Mouse (Mus musculus) heart, embryonic 14.5 days (tissue): ENCODE results near the gene Taf6l. TPM values are rescaled to one million over a fixed set of nuclear protein-coding genes. Genes with fewer than 3 reads are reported as not detected.

ENCODE experiments used
- ATAC-seq: fragments of 200-750 bp; cut with Nextera tagmentation; 2 replicates; pipeline ENCODE4 v1.8.0; 2017; ENCODE audit warnings: low read depth, moderate TSS enrichment; ENCODE audit not compliant: insufficient number of reproducible peaks, insufficient read depth, low FRiP score
- H3K27ac ChIP-seq, 2 experiments: fragments of 200-500 bp in 1 of 2; fragments of 300-500 bp in 1 of 2; sonication (generic) in 1 of 2; replicated peaks in 1 of 2; 2 replicates each; pipeline ENCODE4 v1.5.1; 2012 to 2014; ENCODE audit warnings: low read depth in 2 of 2, low read length in 2 of 2, control low read depth in 1 of 2, mild to moderate bottlenecking in 1 of 2, mixed read lengths in 1 of 2; ENCODE audit not compliant: control insufficient read depth in 1 of 2, insufficient read depth in 1 of 2
- H3K27me3 ChIP-seq: fragments of 300-500 bp; sonication (generic); 2 replicates; pipeline ENCODE4 v1.6.1; 2014; ENCODE audit warnings: mild to moderate bottlenecking, low read length, control low read depth; ENCODE audit not compliant: control insufficient read depth, insufficient read depth
- H3K36me3 ChIP-seq: fragments of 300-500 bp; sonication (generic); 2 replicates; pipeline ENCODE4 v1.6.1; 2014; ENCODE audit warnings: mild to moderate bottlenecking, control low read depth, low read length, mixed read lengths; ENCODE audit not compliant: control insufficient read depth, insufficient read depth
- H3K4me1 ChIP-seq, 2 experiments: fragments of 200-500 bp in 1 of 2; fragments of 300-500 bp in 1 of 2; sonication (generic) in 1 of 2; 2 replicates each; pipeline ENCODE4 v1.6.1; 2012 to 2014; ENCODE audit warnings: low read length in 2 of 2, control low read depth in 1 of 2, mixed read lengths in 1 of 2; ENCODE audit not compliant: control insufficient read depth in 2 of 2, insufficient read depth in 2 of 2
- H3K4me2 ChIP-seq: fragments of 300-500 bp; sonication (generic); 2 replicates; pipeline ENCODE4 v1.6.1; 2014; ENCODE audit warnings: mild to moderate bottlenecking, low read length
- H3K4me3 ChIP-seq, 2 experiments: fragments of 200-500 bp in 1 of 2; fragments of 300-500 bp in 1 of 2; sonication (generic) in 1 of 2; 2 replicates each; pipeline ENCODE4 v1.5.1; 2012 to 2014; ENCODE audit warnings: low read length in 2 of 2, mild to moderate bottlenecking in 2 of 2, control low read depth in 1 of 2, low read depth in 1 of 2, moderate library complexity in 1 of 2; ENCODE audit not compliant: control insufficient read depth in 1 of 2, insufficient read depth in 1 of 2
- H3K9ac ChIP-seq: fragments of 300-500 bp; sonication (generic); 2 replicates; pipeline ENCODE4 v1.6.1; 2014; ENCODE audit warnings: mild to moderate bottlenecking, low read length
- H3K9me3 ChIP-seq: fragments of 300-500 bp; sonication (generic); 2 replicates; pipeline ENCODE4 v1.6.1; 2016; ENCODE audit warnings: low read length, control low read depth; ENCODE audit not compliant: control insufficient read depth
- WGBS: fragments of 180-500 bp; shearing (Covaris S2); extraction: QIAGEN DNeasy Blood & Tissue Kit; methylation state at CpG from one replicate; pipeline ENCODE4 v1.1.7; 2014; 5-methylcytosine and 5-hydroxymethylcytosine counted together
- polyA plus RNA-seq: library from polyadenylated mRNA; unstranded; fragments of >200 nt; fragmentation: Nextera tagmentation; extraction: Ambion mirVana; gene quantifications from 2 replicates; pipeline ENCODE4 v1.2.1, GENCODE M21; 2014

The Taf6l gene
- polyA plus RNA-seq, 1 experiment from 2014 or later, result 10.9 TPM

DNA sequence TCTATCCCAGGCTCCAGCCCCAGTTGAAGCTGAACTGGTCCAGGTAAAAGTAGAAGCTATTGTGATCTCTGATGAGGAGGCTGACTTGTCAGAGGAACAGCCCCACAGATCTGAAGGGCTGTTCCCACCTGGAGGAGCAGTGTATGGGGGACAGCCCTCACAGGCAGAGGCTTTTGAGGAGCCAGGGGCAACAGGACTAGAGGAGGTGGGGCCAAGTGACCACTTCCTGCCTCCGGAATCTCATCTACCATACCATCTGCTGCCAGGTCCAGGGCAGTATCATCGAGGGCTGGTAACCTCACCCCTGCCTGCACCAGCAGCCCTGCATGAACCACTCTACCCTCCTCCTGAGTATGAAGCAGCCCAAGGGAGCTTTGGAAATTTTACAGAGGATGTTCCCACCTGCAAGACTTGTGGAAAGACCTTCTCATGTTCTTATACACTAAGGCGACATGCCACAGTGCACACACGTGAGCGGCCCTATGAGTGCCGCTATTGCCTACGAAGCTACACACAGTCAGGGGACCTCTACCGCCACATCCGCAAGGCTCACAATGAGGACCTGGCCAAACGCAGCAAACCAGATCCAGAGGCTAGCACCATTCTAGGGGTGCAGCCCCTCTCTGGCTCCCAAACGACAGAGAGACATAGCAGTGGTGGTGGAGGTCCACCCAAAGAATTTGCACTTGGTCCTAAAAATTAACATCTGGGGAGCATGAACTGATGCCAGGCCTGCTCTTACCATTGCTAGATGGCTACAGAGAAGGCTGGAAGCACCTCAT is 17.9 kb upstream of the Taf6l start:
- Histone ChIP-seq H3K4me3 (no peak overlapping the region), H3K9ac (no peak overlapping the region), H3K9me3 (no peaks in the 10 kb centered on the region), H3K27ac (no peak overlapping the region), H3K36me3 (peaks cover 48% of the 10 kb centered on the region), H3K4me1 (peaks cover 5 to 8% of the 10 kb centered on the region in 2 experiments), H3K27me3 (no peaks in the 10 kb centered on the region), H3K4me2 (no peak overlapping the region)
- no peak for ATAC-seq
- WGBS, result 86% methylated on average over 11 of the region's 11 CpGs

DNA sequence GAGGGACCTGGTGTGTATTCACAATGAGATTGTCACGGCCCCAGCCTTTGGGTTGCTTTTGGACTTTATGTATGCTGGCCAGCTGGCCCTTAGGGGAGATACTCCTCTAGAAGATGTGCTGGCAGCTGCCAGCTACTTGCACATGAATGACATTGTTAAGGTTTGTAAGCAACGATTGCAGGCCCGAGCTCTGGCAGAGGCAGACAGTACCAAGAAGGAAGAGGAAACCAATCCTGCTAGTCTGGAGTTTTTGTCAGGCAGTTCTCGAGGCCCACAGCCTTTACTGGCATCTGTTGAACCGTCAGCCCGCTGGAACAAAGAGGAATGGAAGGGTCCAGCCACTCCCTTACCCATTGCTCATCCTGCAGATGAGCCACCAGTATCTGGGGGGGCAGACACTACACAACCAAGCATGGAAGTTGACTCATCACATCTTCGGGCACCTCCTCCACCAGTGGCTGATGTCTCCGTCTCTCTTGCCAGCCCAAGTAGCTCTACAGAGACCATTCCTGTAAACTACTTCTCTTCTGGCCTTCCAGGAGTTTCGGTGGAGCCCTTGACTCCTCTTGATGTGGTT is 17.1 kb upstream of the Taf6l start:
- peaks cover 5 to 8% of the 10 kb centered on the region in 2 experiments for H3K4me1 ChIP-seq
- ATAC-seq, result no peak
- H3K4me2 ChIP-seq, result peak overlapping the region; percentile 56
- H3K36me3 ChIP-seq, result peaks cover 40% of the 10 kb centered on the region
- no peak overlapping the region for H3K9ac ChIP-seq
- H3K4me3 ChIP-seq, result peak overlapping the region in 1 of 2 experiments; percentile 46; a peak in 2 of 4 replicates
- 84% methylated on average over 9 of the region's 9 CpGs for WGBS
- H3K9me3 ChIP-seq, result no peaks in the 10 kb centered on the region
- H3K27me3 ChIP-seq, result no peaks in the 10 kb centered on the region
- no peak overlapping the region for H3K27ac ChIP-seq

DNA sequence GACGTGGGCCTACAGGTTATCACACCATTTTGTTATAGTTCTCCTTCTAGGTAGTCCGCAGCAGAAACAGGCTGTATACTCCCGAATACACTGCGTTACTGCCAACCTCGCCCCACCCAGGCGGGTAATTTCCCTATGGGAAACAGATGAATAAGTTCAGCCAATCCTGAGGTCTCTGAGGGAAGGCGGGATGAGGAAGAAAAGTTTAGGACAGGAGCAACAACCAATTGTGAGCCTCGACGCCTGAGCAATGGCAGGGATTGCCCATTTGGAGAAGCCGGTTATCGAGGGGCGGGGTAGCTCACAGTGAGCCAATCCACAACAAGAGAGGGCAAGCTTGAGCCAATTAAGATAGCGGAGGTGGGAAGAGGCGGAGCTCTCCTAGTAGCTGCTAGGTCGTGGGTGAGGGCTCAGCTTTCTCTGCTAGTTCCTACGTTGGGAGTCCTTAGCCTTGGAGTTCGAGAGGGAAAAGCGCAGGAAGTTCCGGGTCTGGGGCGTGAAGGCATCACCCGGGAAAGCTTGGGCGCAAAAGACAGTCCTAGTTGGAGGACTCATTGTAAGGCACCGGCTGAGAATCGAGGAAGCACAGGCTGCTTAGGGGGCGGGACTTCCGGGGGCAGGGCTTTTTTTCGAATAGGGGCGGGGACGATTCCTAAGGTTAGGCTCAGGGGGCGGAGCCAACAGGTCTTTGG is 16.1 kb upstream of the Taf6l start, which contains the start of gene Zbtb3:
TSS of gene Zbtb3 (plus strand) at position 426 of the 692 bp plus-strand sequence.
- peak; percentile 97 for ATAC-seq
- H3K27me3 ChIP-seq, result no peaks in the 10 kb centered on the region
- H3K9ac ChIP-seq, result peak within 1 kb of the TSS; percentile 68
- under 1% methylated on average over 30 of the region's 30 CpGs for WGBS
- peak within 1 kb of the TSS; percentile 90 for H3K4me2 ChIP-seq
- peak within 1 kb of the TSS; percentile 46 to 97 for H3K4me3 ChIP-seq
- peaks cover 8 to 12% of the 10 kb centered on the region in 2 experiments for H3K4me1 ChIP-seq
- H3K36me3 ChIP-seq, result peaks cover 31% of the 10 kb centered on the region
- H3K27ac ChIP-seq, result peak within 1 kb of the TSS; percentile 76 to 96
- H3K9me3 ChIP-seq, result no peaks in the 10 kb centered on the region

DNA sequence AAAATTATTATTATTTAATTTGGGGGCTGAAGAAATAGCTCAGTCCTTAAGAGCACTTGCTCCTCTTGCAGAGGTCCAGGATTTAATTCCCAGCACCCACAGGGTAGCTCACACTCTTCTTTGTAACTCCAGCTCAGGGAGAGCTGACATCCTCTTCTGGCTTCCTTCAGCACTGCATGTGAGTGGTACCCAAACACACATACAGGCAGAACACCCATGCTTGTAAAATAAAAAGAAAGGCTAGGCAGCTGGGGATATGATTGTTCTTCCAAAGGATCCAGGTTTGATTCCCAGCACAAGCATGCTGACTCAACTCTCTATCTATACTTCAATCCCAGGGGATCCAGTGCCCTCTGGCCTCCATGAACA is 12.7 kb upstream of the Taf6l start:
- Histone ChIP-seq H3K27me3 (no peaks in the 10 kb centered on the region), H3K9me3 (no peaks in the 10 kb centered on the region), H3K4me3 (peak overlapping the region in 1 of 2 experiments; percentile 51; a peak in 1 of 4 replicates), H3K4me2 (peak overlapping the region; percentile 82), H3K27ac (no peak overlapping the region), H3K9ac (peak overlapping the region; percentile 70), H3K4me1 (peaks cover 8 to 12% of the 10 kb centered on the region in 2 experiments), H3K36me3 (peaks cover 30% of the 10 kb centered on the region)
- no peak for ATAC-seq

DNA sequence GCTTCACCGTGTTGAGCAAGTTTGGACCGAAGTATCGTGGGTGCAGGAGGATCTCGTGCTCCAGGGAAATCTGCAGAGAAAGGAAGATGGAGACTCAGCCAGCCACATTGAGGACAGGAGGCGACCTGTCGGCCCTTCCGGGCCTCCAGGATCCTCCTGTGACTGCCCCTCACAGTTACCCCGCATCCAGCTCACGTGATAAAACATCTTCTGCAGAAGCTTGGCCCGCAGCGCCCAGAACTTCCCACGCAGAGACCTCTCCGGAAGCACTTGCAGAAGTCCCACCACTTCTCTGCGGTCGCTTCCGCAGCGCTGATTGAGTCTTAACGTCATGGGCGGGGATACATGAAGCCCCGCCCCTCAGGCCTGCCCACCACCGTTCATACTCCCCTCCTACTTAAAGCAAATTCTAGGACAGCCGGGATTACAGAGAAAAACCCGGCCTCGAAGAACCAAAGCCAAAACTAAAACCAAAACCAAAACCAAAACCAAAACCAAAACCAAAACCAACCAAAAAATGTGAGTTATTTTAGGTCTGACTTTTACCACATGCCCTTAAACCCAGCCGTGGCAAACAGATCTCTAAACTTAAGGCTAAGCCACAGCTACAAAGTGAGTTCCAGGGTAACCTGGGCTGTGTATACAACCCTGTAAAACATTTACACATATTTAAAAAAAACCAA is 12.2 kb upstream of the Taf6l start, which contains the start of gene Polr2g:
TSS of gene Polr2g (minus strand) at position 314 of the 683 bp plus-strand sequence.
- peak within 1 kb of the TSS; percentile 70 for H3K9ac ChIP-seq
- peak within 1 kb of the TSS; percentile 82 for H3K4me2 ChIP-seq
- peaks cover 35% of the 10 kb centered on the region for H3K36me3 ChIP-seq
- peak; percentile 77 for ATAC-seq
- WGBS, result 1% methylated on average over 25 of the region's 25 CpGs
- no peaks in the 10 kb centered on the region for H3K27me3 ChIP-seq
- H3K4me1 ChIP-seq, result peaks cover 8 to 12% of the 10 kb centered on the region in 2 experiments
- H3K9me3 ChIP-seq, result no peaks in the 10 kb centered on the region
- peak within 1 kb of the TSS; percentile 39 to 66 for H3K27ac ChIP-seq
- H3K4me3 ChIP-seq, result peak within 1 kb of the TSS; percentile 51 to 78

DNA sequence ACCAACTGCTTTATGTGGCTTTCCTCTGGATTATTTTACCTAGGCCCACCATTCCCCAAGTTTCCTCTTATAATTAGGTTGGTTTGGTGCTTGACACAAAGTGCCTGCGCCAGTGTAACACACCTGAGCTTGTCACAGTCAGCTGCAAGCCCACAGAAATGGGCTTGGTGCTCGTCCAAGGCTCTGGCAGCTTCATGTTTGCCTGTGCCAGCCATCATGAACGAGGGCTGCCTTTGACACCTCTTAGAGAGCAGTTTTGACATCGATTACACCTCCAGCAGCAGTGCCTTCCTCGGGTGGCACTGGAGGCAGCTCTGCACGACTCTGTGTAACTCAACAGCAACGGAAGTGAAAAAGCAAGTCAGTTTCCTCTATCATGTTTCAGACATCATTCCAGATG is 4.0 kb upstream of the Taf6l start:
- Histone ChIP-seq H3K9me3 (peaks cover 4% of the 10 kb centered on the region; the same call in 1 of the 2 replicates), H3K4me2 (no peak overlapping the region), H3K9ac (no peak overlapping the region), H3K27ac (no peak overlapping the region), H3K4me3 (no peak overlapping the region), H3K27me3 (no peaks in the 10 kb centered on the region), H3K36me3 (peaks cover 31% of the 10 kb centered on the region), H3K4me1 (0 out of 4 replicates have a peak, but pooled peaks cover 0 to 6% of the 10 kb centered on the region in 2 experiments)
- 74% methylated on average over 7 of the region's 7 CpGs for WGBS
- ATAC-seq, result no peak

DNA sequence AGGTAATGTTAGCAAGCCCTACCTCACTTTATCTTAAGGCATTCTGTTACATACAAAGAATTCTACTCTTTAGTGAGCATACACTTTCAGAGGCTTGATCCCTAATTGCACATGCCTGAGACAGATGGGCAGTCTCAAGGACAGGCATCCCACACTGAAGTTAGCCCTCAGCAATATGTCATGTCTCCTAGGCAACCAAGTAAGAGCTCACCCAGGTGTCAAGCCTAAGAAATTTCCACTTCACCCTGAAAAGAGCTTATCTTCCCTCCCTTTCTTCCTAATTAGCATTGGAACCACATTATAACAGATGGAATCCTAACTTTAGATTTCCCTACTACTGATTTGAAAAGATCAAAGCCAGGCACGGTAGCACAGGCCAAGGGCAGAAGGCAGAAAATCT is 3.0 kb upstream of the Taf6l start:
- peaks cover 21% of the 10 kb centered on the region for H3K36me3 ChIP-seq
- H3K9me3 ChIP-seq, result peaks cover 4% of the 10 kb centered on the region; the same call in 1 of the 2 replicates
- no peak overlapping the region for H3K4me2 ChIP-seq
- no peaks in the 10 kb centered on the region for H3K27me3 ChIP-seq
- no peak overlapping the region for H3K27ac ChIP-seq
- H3K9ac ChIP-seq, result no peak overlapping the region
- no peak overlapping the region for H3K4me3 ChIP-seq
- 48% methylated on average over 1 of the region's 1 CpGs for WGBS
- no peak for ATAC-seq
- H3K4me1 ChIP-seq, result 0 out of 4 replicates have a peak, but pooled peaks cover 0 to 6% of the 10 kb centered on the region in 2 experiments
